ENCODE assay signal across 20 mouse cellular contexts in genomic region chr8:118147359-118148205, GRCm38 (mm10).
A peak's percentile ranks its signal among the peaks of the same experiment; 100 is the strongest.
DNase-seq lines count a peak whose midpoint lies in the region; ATAC-seq and TF ChIP-seq lines count a peak whose summit lies in the region.
"Had no signal": no experiment of that assay in that cellular context is flagged by ENCODE, and none has a peak within 500 bp of the region (broad histone marks: within the 10 kb centered on the region; RNA-seq: fewer than 3 reads in every experiment).

No protein-coding gene starts in this region.

- no peak overlapping the region for H3K4me2 ChIP-seq in forebrain, postnatal 0 days (ENCODE audit: low read depth)
- no peak overlapping the region; the same call in 1 of the 2 replicates for H3K4me2 ChIP-seq in midbrain, embryonic 13.5 days (replicated peaks)
- H3K4me2 ChIP-seq: intestine, embryonic 15.5 days; limb, embryonic 15.5 days had no signal

- TF ChIP-seq POLR2A in brain, embryonic 14.5 days (IDR thresholded peaks at IDR 0.05; ENCODE audit: borderline replicate concordance, extremely low read depth, insufficient read depth, insufficient read length, poor library complexity, severe bottlenecking) = no peak

- no peak overlapping the region for H3K4me3 ChIP-seq in forebrain, postnatal 0 days (ENCODE audit: low read depth, low read length)
- H3K4me3 ChIP-seq in midbrain, embryonic 13.5 days (replicated peaks) = no peak overlapping the region
- H3K4me3 ChIP-seq: heart, adult 2 months; intestine, embryonic 15.5 days; limb, embryonic 15.5 days; myocyte had no signal

- no peaks in the 10 kb centered on the region for H3K27me3 ChIP-seq in forebrain, postnatal 0 days (ENCODE audit: insufficient read depth, low read length)
- H3K27me3 ChIP-seq in midbrain, embryonic 13.5 days = no peaks in the 10 kb centered on the region
- H3K27me3 ChIP-seq: intestine, embryonic 15.5 days; limb, embryonic 15.5 days had no signal

- TF ChIP-seq CTCF in brain, embryonic 14.5 days (IDR thresholded peaks at IDR 0.05; ENCODE audit: borderline replicate concordance, extremely low read depth, insufficient read depth, insufficient read length) = no peak
- no peak for TF ChIP-seq CTCF in forebrain, postnatal 0 days (IDR thresholded peaks at IDR 0.05; ENCODE audit: low read depth)

- 0 out of 2 replicates have a peak, but pooled peaks cover 6% of the 10 kb centered on the region for H3K4me1 ChIP-seq in forebrain, postnatal 0 days (ENCODE audit: insufficient read depth)
- peaks cover 15% of the 10 kb centered on the region for H3K4me1 ChIP-seq in midbrain, embryonic 13.5 days (replicated peaks)
- H3K4me1 ChIP-seq: intestine, embryonic 15.5 days; limb, embryonic 15.5 days had no signal

- H3K27ac ChIP-seq in forebrain, postnatal 0 days (ENCODE audit: low read depth, low read length) = peak overlapping the region; percentile 62
- H3K27ac ChIP-seq in midbrain, embryonic 13.5 days = peak overlapping the region; percentile 80
- H3K27ac ChIP-seq: heart, adult 2 months; intestine, embryonic 15.5 days; limb, embryonic 15.5 days; macrophage had no signal

- peak; percentile 53 for ATAC-seq in forebrain, postnatal 0 days
- ATAC-seq in midbrain, embryonic 13.5 days = peak; percentile 63
- ATAC-seq: intestine, embryonic 15.5 days; liver, postnatal 0 days had no signal

- 17% methylated on average over 10 of the region's 10 CpGs for WGBS in forebrain, postnatal 0 days
- 28% methylated on average over 10 of the region's 10 CpGs for WGBS in midbrain, embryonic 13.5 days

- no peaks in the 10 kb centered on the region for H3K36me3 ChIP-seq in forebrain, postnatal 0 days (ENCODE audit: insufficient read depth)
- H3K36me3 ChIP-seq in midbrain, embryonic 13.5 days = no peaks in the 10 kb centered on the region
- H3K36me3 ChIP-seq: intestine, embryonic 15.5 days; limb, embryonic 15.5 days had no signal

- no peak overlapping the region for H3K9ac ChIP-seq in forebrain, postnatal 0 days
- H3K9ac ChIP-seq in midbrain, embryonic 13.5 days (replicated peaks) = no peak overlapping the region
- H3K9ac ChIP-seq: intestine, embryonic 15.5 days; limb, embryonic 15.5 days; liver, postnatal 0 days had no signal

- no peaks in the 10 kb centered on the region for H3K9me3 ChIP-seq in forebrain, postnatal 0 days (ENCODE audit: low read length)
- H3K9me3 ChIP-seq in midbrain, embryonic 13.5 days = no peaks in the 10 kb centered on the region
- H3K9me3 ChIP-seq: intestine, embryonic 15.5 days; limb, embryonic 15.5 days had no signal

- DNase-seq in layer of hippocampus, adult 11-12 months (ENCODE audit: low spot score) = peak; percentile 12
- DNase-seq in layer of hippocampus, postnatal 10 days (ENCODE audit: low spot score in 2 of 2) = no peak
- peak; percentile 76 for DNase-seq in brain, embryonic 14.5 days (ENCODE audit: low read depth)
- DNase-seq in forebrain, postnatal 0 days = peak; percentile 48
- no peak for DNase-seq in left cerebral cortex, adult 9 months (ENCODE audit: low spot score in 2 of 2)
- no peak for DNase-seq in B cell, adult 2 months
- DNase-seq in kidney, postnatal 14 days = no peak
- DNase-seq: cerebellum, adult 11 months; cerebellum, postnatal 25 days; gastrocnemius, postnatal 10 days; heart, adult 2 months; heart, postnatal 14 days; kidney, postnatal 10 days; liver, postnatal 0 days; right cerebral cortex, postnatal 4 days had no signal

Comparison
In these comparisons a context has a peak if more than half of its experiments do, and no peak if none do; other contexts are left out.
1. DNase-seq: peak in layer of hippocampus, adult 11-12 months (single experiment), brain, embryonic 14.5 days (single experiment) and forebrain, postnatal 0 days (single experiment); none in layer of hippocampus, postnatal 10 days (0 of 2), left cerebral cortex, adult 9 months (0 of 2), B cell, adult 2 months (0 of 2) and kidney, postnatal 14 days (single experiment).